Mouse (Mus musculus) urinary bladder, postnatal 10 days (tissue): ENCODE measurements around the gene Tspan32.

Source experiments
- DNase-seq: peaks from one replicate; pipeline ENCODE4 v3.0.0; 2022; ENCODE audit warnings: low spot score

Tspan32 gene

GRCm38 (mm10) chr7:143004727-143005343 lies at the start of gene Tspan32:
Tspan32 (plus strand) TSS chr7:143005046.
- no peak for DNase-seq

DNA sequence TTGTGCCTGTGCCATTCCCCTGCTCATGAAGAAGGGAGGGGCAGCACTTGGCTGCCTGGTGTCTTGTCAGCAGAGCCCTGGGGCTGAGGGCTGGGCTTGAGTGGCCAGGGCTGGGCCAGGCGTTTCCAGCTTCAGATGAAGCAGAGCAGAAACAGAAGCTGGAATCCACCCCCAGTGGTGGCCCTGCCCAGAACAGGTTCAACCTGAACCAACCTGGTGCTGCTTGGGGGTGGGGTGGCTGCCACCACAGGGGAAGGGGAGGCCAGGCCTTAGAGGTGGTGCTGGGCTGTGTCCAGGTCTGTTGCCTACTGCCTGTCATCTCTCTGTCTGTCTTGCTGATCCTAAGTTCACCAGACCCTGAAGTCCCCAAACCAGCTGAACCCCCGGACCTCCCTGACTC lies 48.8 kb upstream of the Tspan32 start:
- no peak for DNase-seq

GRCm38 (mm10) chr7:142958817-142959216 lies 46.0 kb upstream of the Tspan32 start:
- DNase-seq = no peak

DNA sequence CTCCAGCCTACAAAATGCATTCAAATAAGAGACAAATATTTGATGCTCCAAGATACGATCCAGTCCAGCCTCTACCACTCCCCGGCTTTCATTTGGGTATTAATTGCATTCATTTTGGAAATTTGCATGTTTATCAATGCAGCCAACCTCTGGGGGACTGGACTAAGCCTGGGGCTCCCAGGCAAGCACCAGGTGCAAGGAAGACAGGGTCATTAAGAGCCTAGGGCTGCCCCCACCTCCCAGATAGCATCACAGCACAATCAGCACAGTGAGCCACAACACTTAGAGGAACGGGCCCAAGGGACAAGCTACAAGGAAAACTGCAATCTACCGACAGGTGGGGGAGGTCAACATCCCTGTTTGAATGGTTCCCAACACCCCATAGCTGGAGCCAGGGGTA lies 45.1 kb upstream of the Tspan32 start:
- no peak for DNase-seq

GRCm38 (mm10) chr7:142967414-142967883 lies 37.4 kb upstream of the Tspan32 start:
- DNase-seq = peak; percentile 37

GRCm38 (mm10) chr7:142967884-142968808 lies 36.7 kb upstream of the Tspan32 start:
- peak; percentile 18 for DNase-seq

DNA sequence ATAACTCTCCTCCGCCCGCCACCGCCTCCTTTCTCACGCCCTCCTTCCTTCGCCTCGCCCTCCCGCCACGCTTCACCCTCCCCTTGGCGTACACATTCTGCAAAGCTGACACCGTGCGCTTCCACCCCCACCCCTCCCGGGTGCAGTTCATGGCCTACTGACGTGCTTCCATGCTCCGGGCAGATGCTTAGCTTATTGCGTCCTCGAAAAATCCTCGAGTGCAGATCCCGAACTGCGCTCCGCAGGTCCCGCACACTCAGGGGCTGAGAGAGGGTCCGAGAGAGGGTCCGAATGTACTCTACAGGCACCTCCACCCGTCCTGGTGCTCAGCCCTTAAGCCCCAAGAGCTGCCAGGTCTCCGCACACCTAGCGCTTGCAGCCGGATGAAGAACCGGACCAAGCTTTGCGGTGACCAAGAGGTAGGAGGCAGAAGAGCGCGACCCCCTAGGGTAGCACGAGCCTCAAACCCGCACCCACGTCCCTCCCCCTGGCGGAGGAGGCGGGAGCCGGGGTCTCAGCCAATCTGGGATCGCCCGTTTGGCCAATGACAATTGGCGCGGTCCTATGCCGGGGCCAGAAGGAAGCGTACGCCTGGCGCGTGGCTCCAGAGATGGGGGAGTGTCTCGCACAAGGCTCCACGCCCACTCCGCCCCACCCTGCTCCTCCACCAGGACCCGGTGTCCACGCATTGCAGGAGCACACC lies 35.9 kb upstream of the Tspan32 start, which contains the start of gene Ascl2:
Ascl2 (minus strand) TSS at position 456 of the 703 bp plus-strand sequence.
- DNase-seq = no peak

DNA sequence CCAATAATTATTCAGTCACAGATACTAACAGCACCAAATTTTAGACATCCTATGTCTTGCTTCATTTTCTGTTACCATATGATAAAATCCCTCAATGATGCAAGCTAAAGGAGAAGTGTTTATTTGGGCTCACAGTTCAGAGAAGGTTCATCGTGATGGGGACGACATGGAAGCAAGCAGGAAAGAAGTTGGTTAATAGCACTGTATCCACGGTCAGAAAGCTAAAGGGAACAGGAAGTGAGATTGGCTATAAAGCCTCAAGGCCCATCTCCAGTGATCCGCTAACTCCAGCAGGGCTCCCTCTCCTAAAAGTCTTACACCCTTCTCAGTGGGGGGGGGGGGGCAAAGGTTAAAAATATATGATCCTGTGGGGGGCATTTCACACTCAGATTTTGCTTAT lies 22.9 kb upstream of the Tspan32 start:
- no peak for DNase-seq

DNA sequence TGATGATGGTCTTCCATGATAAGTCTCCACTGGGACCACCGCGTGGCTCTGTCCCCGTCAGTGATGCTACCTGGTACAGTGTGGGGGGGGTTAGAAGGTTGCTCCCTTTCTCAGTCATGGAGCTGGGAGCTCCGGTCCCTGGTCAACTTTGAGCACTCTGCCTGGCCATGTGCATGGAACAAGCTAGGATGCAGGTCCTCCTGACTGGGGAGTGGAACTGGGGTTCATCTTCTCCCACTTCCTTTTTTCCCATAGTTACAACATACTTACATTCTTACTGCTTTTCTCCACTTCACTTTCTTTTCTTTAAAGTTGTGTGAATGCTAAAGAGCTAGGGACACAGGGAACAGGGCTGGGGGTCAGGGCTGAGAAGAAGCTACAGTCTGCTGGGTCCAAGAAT lies 19.7 kb upstream of the Tspan32 start:
- DNase-seq = no peak

DNA sequence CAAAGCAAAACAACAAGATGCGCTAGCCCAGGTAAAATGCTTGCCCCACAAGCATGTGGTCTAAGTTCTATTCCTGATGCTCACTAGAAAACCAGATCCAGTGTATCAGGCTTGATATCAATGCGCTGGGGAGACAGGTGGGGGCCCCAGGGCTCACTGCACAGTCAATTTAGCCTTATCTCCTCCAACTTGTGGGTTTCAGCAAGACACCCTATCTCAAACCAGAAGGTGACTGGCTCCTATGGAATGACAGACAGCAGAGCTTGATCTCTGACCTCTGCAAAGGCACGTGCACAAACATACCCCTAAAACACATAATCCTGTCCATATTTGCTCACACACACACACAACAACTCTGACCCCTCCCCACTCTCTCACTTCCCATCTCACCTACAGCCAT lies 17.1 kb upstream of the Tspan32 start:
- no peak for DNase-seq

DNA sequence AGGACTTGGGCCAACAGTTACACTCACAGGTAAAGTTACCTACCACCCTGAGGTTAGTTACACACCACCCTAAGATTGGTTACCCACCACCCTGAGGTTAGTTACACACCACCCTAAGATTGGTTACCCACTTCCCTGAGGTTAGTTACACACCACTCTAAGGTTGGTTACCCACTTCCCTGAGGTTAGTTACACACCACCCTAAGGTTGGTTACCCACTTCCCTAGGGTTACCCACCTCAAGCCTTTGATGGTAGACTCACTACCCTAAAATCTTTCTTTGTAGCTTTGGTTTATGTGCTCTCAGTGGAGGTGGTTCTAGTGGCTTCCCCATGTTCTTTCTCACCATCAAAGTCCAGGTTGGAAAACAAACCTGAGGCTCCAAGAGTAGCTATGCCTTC lies 9.8 kb upstream of the Tspan32 start:
- no peak for DNase-seq

DNA sequence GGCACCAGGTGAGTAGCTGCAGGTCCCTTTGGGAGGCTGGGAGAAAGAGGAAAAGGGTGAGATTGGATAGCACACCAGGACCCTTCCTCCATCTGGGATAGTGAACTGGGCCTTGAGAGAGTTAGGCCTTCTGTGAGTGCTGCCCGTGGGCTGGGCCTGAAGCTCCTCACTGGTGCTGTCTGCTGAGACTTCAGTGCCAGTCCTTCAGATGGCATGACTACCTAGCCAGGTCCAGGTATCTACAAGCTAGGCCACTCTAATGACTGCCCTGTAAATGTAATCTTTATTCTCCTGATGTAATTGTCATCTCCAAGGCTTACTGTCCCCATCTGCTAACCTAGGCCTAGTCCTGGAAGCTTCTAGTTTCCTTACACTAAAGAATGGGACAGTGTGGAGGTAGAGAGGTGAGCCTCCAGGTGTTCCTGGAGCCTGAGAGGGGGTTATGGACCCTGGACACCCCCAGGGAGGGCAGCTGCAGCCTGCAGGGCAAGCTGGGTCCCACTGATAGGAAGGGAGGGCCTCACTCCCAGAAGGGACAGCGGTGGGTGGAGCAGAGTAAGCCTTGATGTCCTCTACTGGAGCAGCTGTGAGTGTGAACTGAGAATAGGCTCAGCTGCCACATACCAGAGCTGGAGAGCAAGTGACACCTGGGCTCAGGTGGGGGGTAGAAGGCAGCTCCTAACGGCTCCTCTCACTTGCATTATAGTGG lies 9.1 kb upstream of the Tspan32 start:
- no peak for DNase-seq

DNA sequence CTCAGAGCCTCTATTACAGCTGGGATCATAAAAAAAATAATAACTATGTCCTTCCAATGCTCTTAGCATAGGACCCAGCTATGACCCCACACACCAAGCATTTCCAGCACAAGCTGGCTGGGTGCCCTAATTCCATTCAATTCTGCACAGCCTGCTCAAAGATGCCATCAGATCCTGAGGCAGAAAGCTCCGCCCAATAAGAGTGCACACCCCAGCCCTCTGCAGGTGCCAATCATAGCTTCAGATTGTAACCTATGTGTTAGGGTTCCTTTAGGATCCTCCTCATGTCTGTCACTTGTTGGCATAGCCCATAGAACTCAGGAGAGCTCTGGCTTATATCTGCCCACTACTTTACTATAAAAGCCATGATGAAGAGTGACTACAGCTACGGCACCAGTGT lies 7.8 kb upstream of the Tspan32 start:
- no peak for DNase-seq

DNA sequence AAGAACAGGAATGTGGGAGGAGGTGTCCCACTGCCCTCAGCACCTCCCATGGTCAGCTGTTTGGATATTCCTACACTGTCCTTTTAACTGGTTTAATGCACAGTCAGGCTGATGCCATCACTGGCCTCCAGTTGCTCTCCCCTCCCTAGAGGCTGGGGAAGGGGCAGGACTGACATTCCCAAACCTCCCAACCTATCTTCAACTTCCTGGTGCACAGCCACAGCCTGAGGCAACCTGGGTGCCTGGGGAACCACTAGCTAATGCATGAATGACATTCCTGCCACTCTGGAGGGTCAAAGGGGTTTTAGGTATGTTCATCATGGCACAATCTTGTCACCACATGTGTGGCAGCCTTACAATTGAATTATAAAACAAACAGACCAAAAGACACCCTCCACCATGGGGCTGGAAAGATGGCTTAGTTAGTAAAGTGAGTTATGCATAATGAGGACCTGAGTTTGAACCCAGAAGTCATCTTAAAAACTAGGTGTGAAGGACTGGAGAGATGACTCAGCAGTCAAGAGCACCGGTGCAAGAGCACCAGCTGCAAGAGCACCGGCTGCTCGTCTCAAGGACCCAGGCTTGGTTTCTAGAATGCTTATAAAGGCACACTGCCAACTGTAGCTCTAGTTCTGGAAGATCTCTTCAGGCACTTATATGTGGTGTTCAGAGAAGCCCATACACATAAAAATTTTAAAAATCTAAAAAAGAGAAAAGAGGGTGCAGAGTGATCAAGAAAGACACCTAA lies 7.3 kb upstream of the Tspan32 start:
- DNase-seq = no peak

DNA sequence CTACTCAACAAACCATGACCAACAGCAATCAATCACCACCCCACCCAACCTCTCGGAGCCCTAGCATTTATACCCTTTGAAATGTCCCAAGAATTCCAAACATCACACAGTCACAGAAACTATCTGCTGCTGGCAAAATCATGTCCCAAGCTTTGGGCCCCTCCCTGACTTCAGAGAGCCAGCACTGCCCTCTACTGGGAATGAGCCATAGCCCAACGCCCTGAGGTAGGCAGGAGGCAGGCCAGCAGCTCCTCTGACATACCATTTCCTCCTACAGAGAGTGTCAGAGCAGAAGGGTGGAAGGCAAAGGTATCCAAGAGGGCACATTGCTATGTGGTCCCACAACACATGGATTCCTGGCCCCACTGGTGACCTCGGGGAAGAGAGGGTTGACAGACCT lies 2.2 kb upstream of the Tspan32 start:
- DNase-seq = no peak

- no peak for DNase-seq
Measured at GRCm38 (mm10) chr7:143005344-143006096, 674 bp downstream of the Tspan32 start.

- no peak for DNase-seq
Measured at GRCm38 (mm10) chr7:143006097-143006755, 1.4 kb downstream of the Tspan32 start.

- DNase-seq = no peak
Measured at GRCm38 (mm10) chr7:143006756-143007598, 2.1 kb downstream of the Tspan32 start.
